Mouse (Mus musculus) kidney, postnatal 0 days (tissue): ENCODE data around the gene Emc1. TPM values are rescaled to one million over a fixed set of nuclear protein-coding genes. Genes with fewer than 3 reads are reported as not detected.
"Not testable (repeated sequence)": the region's sequence is repeated elsewhere in the genome, so short reads cannot be mapped to it uniquely, and the experiment has no call there.

ENCODE experiments used
- ATAC-seq: fragments of 200-750 bp; cut with Nextera tagmentation; replicated peaks from 2 replicates; pipeline ENCODE4 v1.8.0; 2017; ENCODE audit warnings: low read depth, moderate number of reproducible peaks, moderate TSS enrichment, moderate library complexity; ENCODE audit not compliant: low FRiP score
- DNase-seq: peaks from one replicate; pipeline ENCODE4 v3.0.0-alpha.2; 2016; ENCODE audit warnings: low spot score
- H3K27ac ChIP-seq: fragments of 300-500 bp; sonication (generic); 2 replicates; pipeline ENCODE4 v1.5.1; 2014; ENCODE audit warnings: mild to moderate bottlenecking
- H3K27me3 ChIP-seq: fragments of 300-500 bp; sonication (generic); 2 replicates; pipeline ENCODE4 v1.6.1; 2014; ENCODE audit warnings: low read length, mixed read lengths; ENCODE audit not compliant: insufficient read depth
- H3K36me3 ChIP-seq: fragments of 300-500 bp; sonication (generic); 2 replicates; pipeline ENCODE4 v1.6.1; 2014; ENCODE audit warnings: low read length, mixed read lengths; ENCODE audit not compliant: insufficient read depth
- H3K4me1 ChIP-seq: fragments of 300-500 bp; sonication (generic); replicated peaks from 2 replicates; pipeline ENCODE4 v1.6.1; 2014; ENCODE audit warnings: antibody characterized with exemption, low read length, mixed read lengths; ENCODE audit not compliant: insufficient read depth
- H3K4me2 ChIP-seq: fragments of 300-500 bp; sonication (generic); 2 replicates; pipeline ENCODE4 v1.6.1; 2014; ENCODE audit warnings: mild to moderate bottlenecking, low read length, moderate library complexity, mixed read lengths
- H3K4me3 ChIP-seq: fragments of 300-500 bp; sonication (generic); replicated peaks from 2 replicates; pipeline ENCODE4 v1.5.1; 2014; ENCODE audit warnings: low read depth, low read length
- H3K9ac ChIP-seq: fragments of 300-500 bp; sonication (generic); 2 replicates; pipeline ENCODE4 v1.6.1; 2014; ENCODE audit warnings: low read depth, low read length
- H3K9me3 ChIP-seq: fragments of 300-500 bp; sonication (generic); replicated peaks from 2 replicates; pipeline ENCODE4 v1.6.1; 2016; ENCODE audit warnings: low read length, inconsistent platforms, mixed read lengths
- CTCF ChIP-seq: IDR thresholded peaks from 2 replicates; pipeline ENCODE4 v1.5.1; 2016; ENCODE audit warnings: antibody characterized with exemption, low read depth, mild to moderate bottlenecking, moderate library complexity
- WGBS: fragments of 180-500 bp; shearing (Covaris S2); extraction: QIAGEN DNeasy Blood & Tissue Kit; methylation state at CpG from one replicate; pipeline ENCODE4 v1.1.7; 2014; 5-methylcytosine and 5-hydroxymethylcytosine counted together
- polyA plus RNA-seq: library from polyadenylated mRNA; unstranded; fragments of >200 nt; fragmentation: Nextera tagmentation; extraction: Ambion mirVana; gene quantifications from 2 replicates; pipeline ENCODE4 v1.2.1, GENCODE M21; 2015

The Emc1 gene
- polyA plus RNA-seq, 1 experiment from 2014 or later, result 19.0 TPM

DNA sequence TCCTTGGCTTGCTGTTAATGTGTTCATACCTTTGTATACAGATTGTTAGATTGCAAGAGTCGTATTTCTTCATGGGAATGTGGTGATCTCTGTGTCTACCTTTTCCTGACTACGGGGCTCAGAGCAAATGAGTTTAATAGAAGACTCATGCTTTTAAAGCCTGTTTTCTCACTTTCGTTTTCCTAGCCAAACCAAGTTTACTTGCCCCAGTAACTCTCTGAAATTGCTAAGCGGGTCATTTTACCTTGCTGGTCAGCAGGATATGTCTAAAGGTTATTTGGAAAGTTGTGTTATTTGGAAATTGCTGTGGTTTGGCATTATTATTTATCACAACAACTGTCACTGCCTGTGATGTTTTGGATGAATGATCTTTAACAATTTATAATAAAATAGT lies 29.1 kb downstream of the Emc1 start:
- Histone ChIP-seq H3K4me3 (peak overlapping the region; percentile 84), H3K9me3 (no peaks in the 10 kb centered on the region), H3K27me3 (no peaks in the 10 kb centered on the region), H3K36me3 (0 out of 2 replicates have a peak, but pooled peaks cover 2% of the 10 kb centered on the region), H3K4me1 (peaks cover 10% of the 10 kb centered on the region; the same call in 1 of the 2 replicates), H3K4me2 (peak overlapping the region; percentile 84), H3K9ac (peak overlapping the region; percentile 89; the same call in 1 of the 2 replicates), H3K27ac (no peak overlapping the region)
- no peak for TF ChIP-seq CTCF
- 30% methylated on average over 4 of the region's 4 CpGs for WGBS
- DNase-seq, result no peak
- no peak for ATAC-seq

DNA sequence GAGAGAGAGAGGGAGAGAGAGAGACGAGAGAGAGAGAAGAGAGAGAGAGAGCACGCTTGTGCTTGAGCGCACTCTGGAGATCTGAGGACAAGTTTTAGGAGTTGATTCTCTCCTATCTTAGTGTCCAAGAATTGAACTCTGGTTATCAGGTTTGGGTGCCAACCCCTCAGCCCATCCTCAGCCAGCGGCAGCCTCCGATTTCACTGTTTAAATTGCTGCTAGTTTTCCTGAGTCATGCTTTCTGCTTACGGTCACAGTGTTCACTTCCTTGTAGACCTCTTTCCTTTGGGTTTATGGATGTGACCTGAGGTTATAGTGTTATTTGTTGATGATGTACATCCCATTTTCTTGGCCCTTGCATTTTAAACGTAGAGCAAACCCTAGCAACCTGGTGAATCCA lies 29.8 kb downstream of the Emc1 start:
- WGBS, result 69% methylated on average over 7 of the region's 7 CpGs

DNA sequence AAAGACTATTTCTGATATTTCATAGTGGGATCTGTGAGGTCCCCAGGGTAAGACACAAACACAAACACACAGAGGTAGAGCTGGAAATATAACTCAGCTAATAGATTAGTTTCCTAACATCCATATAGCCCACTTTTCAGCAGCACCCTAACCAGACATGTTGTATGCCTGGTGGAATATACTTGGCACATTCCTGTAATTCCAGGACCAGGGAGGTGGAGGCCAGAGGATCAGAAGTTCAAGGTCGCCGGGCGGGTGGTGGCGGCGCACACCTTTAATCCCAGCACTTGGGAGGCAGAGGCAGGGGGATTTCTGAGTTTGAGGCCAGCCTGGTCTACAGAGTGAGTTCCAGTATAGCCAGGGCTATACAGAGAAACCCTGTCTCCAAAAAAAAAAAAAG lies 33.5 kb downstream of the Emc1 start:
- not testable (repeated sequence) for H3K4me3 ChIP-seq, H3K27ac ChIP-seq, H3K4me1 ChIP-seq, H3K9me3 ChIP-seq, H3K4me2 ChIP-seq, H3K27me3 ChIP-seq, H3K36me3 ChIP-seq, H3K9ac ChIP-seq, ATAC-seq, DNase-seq
- WGBS, result 88% methylated on average over 5 of the region's 5 CpGs

More for the DNA sequence above, 29.8 kb downstream of the Emc1 start:
- H3K36me3 ChIP-seq, result 0 out of 2 replicates have a peak, but pooled peaks cover 2% of the 10 kb centered on the region
- no peak overlapping the region for H3K27ac ChIP-seq
- no peak for TF ChIP-seq CTCF
- H3K9ac ChIP-seq, result 0 out of 2 replicates have a peak overlapping the region, but pooled peaks have one; percentile 13
- no peak overlapping the region for H3K4me3 ChIP-seq
- no peaks in the 10 kb centered on the region for H3K27me3 ChIP-seq
- DNase-seq, result no peak
- H3K4me2 ChIP-seq, result no peak overlapping the region; the same call in 1 of the 2 replicates
- no peak for ATAC-seq
- H3K9me3 ChIP-seq, result no peaks in the 10 kb centered on the region
- peaks cover 10% of the 10 kb centered on the region; the same call in 1 of the 2 replicates for H3K4me1 ChIP-seq

DNA sequence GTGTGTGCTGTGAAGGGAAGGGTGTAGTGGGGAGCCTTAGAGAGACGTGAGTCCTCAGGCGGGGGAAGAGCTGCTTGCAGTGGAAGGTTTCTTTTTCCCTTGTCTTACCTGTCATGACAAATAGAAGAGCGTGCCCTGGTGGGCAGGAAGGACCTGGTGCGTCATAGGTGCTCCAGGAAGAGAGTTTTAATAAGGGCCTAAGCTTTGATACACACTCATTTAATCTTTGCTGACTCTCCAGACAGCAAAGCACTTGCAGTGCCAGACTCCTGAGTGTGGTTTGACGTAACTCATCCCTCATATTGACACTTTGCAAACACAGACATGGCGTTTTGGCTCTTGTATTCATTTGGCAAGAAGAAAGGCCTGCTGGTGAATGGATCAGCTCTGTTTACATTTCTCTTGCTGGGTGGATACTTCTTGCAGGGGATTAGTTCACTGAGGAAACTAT lies 34.5 kb downstream of the Emc1 start:
- no peak for ATAC-seq
- 0 out of 2 replicates have a peak, but pooled peaks cover 4% of the 10 kb centered on the region for H3K4me1 ChIP-seq

DNA sequence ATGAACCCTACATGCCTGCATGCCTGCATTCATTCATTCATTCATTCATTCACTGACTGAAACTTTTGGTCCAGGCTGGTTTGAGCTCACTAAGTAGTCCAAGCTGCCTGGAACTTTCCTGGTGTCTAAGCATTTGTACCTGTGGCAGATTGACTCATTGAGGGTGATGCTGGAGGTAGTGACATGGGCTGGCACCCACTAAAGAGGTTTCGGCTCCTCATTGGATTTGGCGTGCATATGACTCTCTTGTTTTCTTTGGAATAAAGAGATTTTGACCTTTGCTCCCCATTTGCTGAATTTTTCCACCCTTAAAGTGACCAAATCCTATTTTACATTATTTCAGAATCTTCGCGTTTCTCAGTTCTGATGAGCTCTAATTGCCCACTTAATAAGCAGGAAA lies 37.2 kb downstream of the Emc1 start:
- H3K27me3 ChIP-seq, result no peaks in the 10 kb centered on the region
- H3K36me3 ChIP-seq, result peaks cover 31% of the 10 kb centered on the region
- H3K9me3 ChIP-seq, result no peaks in the 10 kb centered on the region
- no peak overlapping the region for H3K27ac ChIP-seq
- 68% methylated on average over 4 of the region's 4 CpGs for WGBS
- no peak for TF ChIP-seq CTCF
- no peak overlapping the region for H3K9ac ChIP-seq
- no peak overlapping the region for H3K4me3 ChIP-seq
- no peak overlapping the region for H3K4me2 ChIP-seq
- H3K4me1 ChIP-seq, result no peaks in the 10 kb centered on the region
- no peak for ATAC-seq
- DNase-seq, result no peak

More for the DNA sequence above, 34.5 kb downstream of the Emc1 start:
- Histone ChIP-seq H3K27me3 (no peaks in the 10 kb centered on the region), H3K4me2 (no peak overlapping the region), H3K36me3 (peaks cover 9% of the 10 kb centered on the region), H3K9me3 (no peaks in the 10 kb centered on the region), H3K4me3 (no peak overlapping the region), H3K9ac (no peak overlapping the region), H3K27ac (no peak overlapping the region; the same call in 1 of the 2 replicates)
- peak; percentile 37 for DNase-seq
- 50% methylated on average over 6 of the region's 6 CpGs for WGBS
- no peak for TF ChIP-seq CTCF

DNA sequence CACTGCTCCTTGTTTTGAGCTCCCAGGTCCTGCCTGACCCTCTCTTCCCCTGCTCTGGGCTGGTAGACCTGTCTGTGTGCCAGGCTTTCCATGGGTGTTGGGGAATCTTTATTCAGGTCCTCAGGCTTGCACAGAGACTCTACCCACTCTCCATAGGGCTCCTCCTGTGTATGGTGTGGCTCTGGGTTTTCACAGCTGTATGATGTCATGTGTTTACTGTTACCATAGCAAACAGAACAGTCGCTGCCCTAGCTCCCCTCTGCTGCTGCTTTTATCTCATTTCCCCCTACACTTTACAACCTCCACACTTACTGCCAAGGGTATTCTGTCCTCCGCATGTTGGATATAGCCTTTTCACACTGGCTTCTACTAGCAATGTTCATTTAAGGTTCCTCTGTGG lies 43.0 kb downstream of the Emc1 start:
- Histone ChIP-seq H3K27me3 (no peaks in the 10 kb centered on the region), H3K27ac (no peak overlapping the region), H3K4me2 (no peak overlapping the region), H3K36me3 (peaks cover 65% of the 10 kb centered on the region), H3K4me3 (no peak overlapping the region), H3K9ac (no peak overlapping the region), H3K9me3 (no peaks in the 10 kb centered on the region), H3K4me1 (no peaks in the 10 kb centered on the region)
- WGBS, result 57% methylated on average over 2 of the region's 2 CpGs
- DNase-seq, result no peak
- ATAC-seq, result no peak
- no peak for TF ChIP-seq CTCF

DNA sequence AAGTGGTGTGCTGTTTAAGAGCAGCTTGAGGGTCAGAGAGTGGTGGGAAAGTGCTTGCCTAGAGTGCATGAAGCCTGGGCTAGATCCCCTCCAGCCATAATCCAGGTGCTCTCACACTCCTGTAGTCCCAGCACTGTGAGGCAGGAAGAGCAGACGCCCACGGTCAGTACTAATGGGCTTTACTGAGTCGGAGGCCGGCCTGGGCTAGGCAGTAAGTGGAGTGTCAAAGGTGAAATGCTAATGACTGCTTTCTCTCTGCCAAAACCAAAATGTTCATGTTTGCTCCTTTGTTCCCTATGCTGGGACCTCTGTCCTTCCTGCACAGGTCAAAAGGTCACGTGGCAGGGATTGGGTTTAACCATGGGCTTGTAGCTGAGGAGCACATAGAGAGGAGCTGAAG lies 48.1 kb downstream of the Emc1 start:
- H3K4me2 ChIP-seq, result no peak overlapping the region
- H3K4me1 ChIP-seq, result no peaks in the 10 kb centered on the region
- H3K9ac ChIP-seq, result no peak overlapping the region
- H3K27ac ChIP-seq, result no peak overlapping the region
- no peaks in the 10 kb centered on the region for H3K27me3 ChIP-seq
- no peak for ATAC-seq
- WGBS, result 78% methylated on average over 5 of the region's 5 CpGs
- DNase-seq, result no peak
- TF ChIP-seq CTCF, result no peak
- H3K4me3 ChIP-seq, result no peak overlapping the region
- H3K36me3 ChIP-seq, result peaks cover 70% of the 10 kb centered on the region
- H3K9me3 ChIP-seq, result no peaks in the 10 kb centered on the region
